Mouse (Mus musculus): Measurements from ENCODE around the gene Tmem144.

The Tmem144 gene

GRCm38 (mm10) chr3:79866526-79866925 is 14.0 kb upstream of the Tmem144 start:
- in situ Hi-C loops (cut with MboI, MseI): loop anchor here in 1 of 2 experiments (25.0 kb wide), 1 partner anchor 196 kb away; no protein-coding TSS in a partner anchor

GRCm38 (mm10) chr3:79866089-79866488 is 13.5 kb upstream of the Tmem144 start:
- in situ Hi-C loops (cut with MboI, MseI): loop anchor here in 1 of 2 experiments (25.0 kb wide), 1 partner anchor 196 kb away; no protein-coding TSS in a partner anchor

GRCm38 (mm10) chr3:79864824-79865223 is 12.3 kb upstream of the Tmem144 start:
- in situ Hi-C loops (cut with MboI, MseI): loop anchor here in 1 of 2 experiments (25.0 kb wide), 1 partner anchor 197 kb away; no protein-coding TSS in a partner anchor

- in situ Hi-C loops (cut with MboI, MseI): loop anchor here (10.0 to 25.0 kb wide), 2 partner anchors 204 to 947 kb away; partner anchors contain the start of gene Gria2 (in 1 of the 2)
Observed at GRCm38 (mm10) chr3:79858221-79858620, 5.6 kb upstream of the Tmem144 start.

GRCm38 (mm10) chr3:79857780-79858179 is 5.2 kb upstream of the Tmem144 start:
- in situ Hi-C loops (cut with MboI, MseI): loop anchor here (10.0 to 25.0 kb wide), 2 partner anchors 205 to 947 kb away; partner anchors contain the start of gene Gria2 (in 1 of the 2)

- in situ Hi-C loops (cut with MboI, MseI): loop anchor here (10.0 to 25.0 kb wide), 2 partner anchors 210 to 953 kb away; partner anchors contain the start of gene Gria2 (in 1 of the 2)
Observed at GRCm38 (mm10) chr3:79852108-79852507, 465 bp downstream of the Tmem144 start.

GRCm38 (mm10) chr3:79850656-79851055 is 1.9 kb downstream of the Tmem144 start:
- in situ Hi-C loops (cut with MboI, MseI): loop anchor here (10.0 to 25.0 kb wide), 2 partner anchors 212 to 954 kb away; partner anchors contain the start of gene Gria2 (in 1 of the 2)

- in situ Hi-C loops (cut with MboI, MseI): loop anchor here (10.0 to 25.0 kb wide), 2 partner anchors 213 to 955 kb away; partner anchors contain the start of gene Gria2 (in 1 of the 2)
Observed at GRCm38 (mm10) chr3:79849621-79850020, 3.0 kb downstream of the Tmem144 start.

- in situ Hi-C loops (cut with MboI, MseI): no loop called here
Observed at GRCm38 (mm10) chr3:79848841-79849240, 3.7 kb downstream of the Tmem144 start.

GRCm38 (mm10) chr3:79846633-79847032 is 5.9 kb downstream of the Tmem144 start:
- in situ Hi-C loops (cut with MboI, MseI): no loop called here

- in situ Hi-C loops (cut with MboI, MseI): no loop called here
Observed at GRCm38 (mm10) chr3:79843999-79844398, 8.6 kb downstream of the Tmem144 start.

GRCm38 (mm10) chr3:79842616-79843016 is 10.0 kb downstream of the Tmem144 start:
- in situ Hi-C loops (cut with MboI, MseI): no loop called here

- in situ Hi-C loops (cut with MboI, MseI): no loop called here
Observed at GRCm38 (mm10) chr3:79842165-79842564, 10.4 kb downstream of the Tmem144 start.

- in situ Hi-C loops (cut with MboI, MseI): no loop called here
Observed at GRCm38 (mm10) chr3:79841475-79841874, 11.1 kb downstream of the Tmem144 start.

GRCm38 (mm10) chr3:79838751-79839150 is 13.8 kb downstream of the Tmem144 start:
- in situ Hi-C loops (cut with MboI, MseI): no loop called here

- in situ Hi-C loops (cut with MboI, MseI): no loop called here
Observed at GRCm38 (mm10) chr3:79829289-79829688, 23.3 kb downstream of the Tmem144 start.

- in situ Hi-C loops (cut with MboI, MseI): no loop called here
Observed at GRCm38 (mm10) chr3:79825067-79825780, 27.3 kb downstream of the Tmem144 start.

GRCm38 (mm10) chr3:79823176-79823575 is 29.4 kb downstream of the Tmem144 start:
- in situ Hi-C loops (cut with MboI, MseI): loop anchor here in 1 of 2 experiments (25.0 kb wide), 1 partner anchor 861 kb away; no protein-coding TSS in a partner anchor

GRCm38 (mm10) chr3:79821131-79821530 is 31.4 kb downstream of the Tmem144 start:
- in situ Hi-C loops (cut with MboI, MseI): loop anchor here in 1 of 2 experiments (25.0 kb wide), 1 partner anchor 859 kb away; no protein-coding TSS in a partner anchor

GRCm38 (mm10) chr3:79818202-79818995 is 34.2 kb downstream of the Tmem144 start:
- in situ Hi-C loops (cut with MboI, MseI): loop anchor here in 1 of 2 experiments (25.0 kb wide), 1 partner anchor 856 kb away; no protein-coding TSS in a partner anchor

GRCm38 (mm10) chr3:79816229-79816628 is 36.3 kb downstream of the Tmem144 start:
- in situ Hi-C loops (cut with MboI, MseI): loop anchor here in 1 of 2 experiments (25.0 kb wide), 1 partner anchor 854 kb away; no protein-coding TSS in a partner anchor
